Mouse (Mus musculus) olfactory bulb, adult 2 months (tissue): Measurements from ENCODE around the gene Tusc2.

Experiments used
- CTCF ChIP-seq: fragments of 200-500 bp; IDR thresholded peaks from 2 replicates; pipeline ENCODE4 v1.5.1; 2012; ENCODE audit warnings: low read depth, mild to moderate bottlenecking, low read length, moderate library complexity; ENCODE audit not compliant: insufficient read depth
- POLR2A ChIP-seq: fragments of 200-500 bp; IDR thresholded peaks from 2 replicates; pipeline ENCODE4 v1.6.1; 2012; ENCODE audit warnings: mild to moderate bottlenecking, low read depth, low read length, moderate library complexity; ENCODE audit not compliant: insufficient read depth

DNA sequence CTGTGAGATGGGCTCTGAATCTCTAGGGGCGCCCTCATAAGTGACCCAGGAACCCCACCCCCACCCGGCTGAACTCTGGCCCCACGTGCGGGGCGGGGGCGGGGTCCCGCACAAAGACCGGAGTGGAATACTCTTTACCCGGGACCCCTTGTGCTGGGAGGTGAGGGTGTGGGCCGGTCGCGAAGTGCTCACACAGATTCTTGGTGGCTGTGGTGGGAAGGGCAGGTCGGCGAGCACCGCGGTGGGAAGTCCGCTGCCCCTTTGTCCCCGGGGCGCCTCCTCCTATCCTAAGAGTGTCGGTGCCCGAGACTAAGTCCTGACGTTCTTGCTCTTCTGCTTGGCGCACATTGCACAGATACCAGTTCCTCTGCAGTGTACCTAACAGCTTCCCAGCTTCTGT lies 6.2 kb downstream of the Tusc2 start:
- no peak for TF ChIP-seq CTCF
- TF ChIP-seq POLR2A: no peak
